Mouse (Mus musculus) embryonic fibroblast, embryonic 13.5 days (primary cell): ENCODE results near the gene Wdr95. TPM values are rescaled to one million over a fixed set of nuclear protein-coding genes. Genes with fewer than 3 reads are reported as not detected.

Experiments
- H3K27ac ChIP-seq: 2 replicates; pipeline ENCODE4 v1.5.1; 2012; ENCODE audit warnings: low read length, control low read depth, inconsistent platforms; ENCODE audit not compliant: insufficient read depth
- H3K4me1 ChIP-seq: 2 replicates; pipeline ENCODE4 v1.6.1; 2011; ENCODE audit warnings: low read length; ENCODE audit not compliant: control insufficient read depth, insufficient read depth
- H3K4me3 ChIP-seq: 2 replicates; pipeline ENCODE4 v1.5.1; 2011; ENCODE audit warnings: mild to moderate bottlenecking, control low read depth, low read length; ENCODE audit not compliant: insufficient read depth
- CTCF ChIP-seq: IDR thresholded peaks from 2 replicates; pipeline ENCODE4 v1.5.1; 2011; ENCODE audit warnings: mild to moderate bottlenecking, control low read depth, low read length, moderate library complexity, borderline replicate concordance; ENCODE audit not compliant: insufficient read depth
- POLR2A ChIP-seq: IDR thresholded peaks from 2 replicates; pipeline ENCODE4 v1.6.1; 2011; ENCODE audit warnings: low read depth, mild to moderate bottlenecking, control low read depth, low read length, moderate library complexity
- polyA plus RNA-seq: library from polyadenylated mRNA; stranded (reverse); fragments of >200 nt; gene quantifications from 2 replicates; pipeline ENCODE4 v1.2.4, GENCODE M21; 2011; ENCODE audit warnings: low read depth; ENCODE audit not compliant: missing spikeins, insufficient read length

The Wdr95 gene
- polyA plus RNA-seq, 1 experiment = not detected

GRCm38 (mm10) chr5:149496401-149497066 is 31.9 kb upstream of the Wdr95 start:
- H3K27ac ChIP-seq = no peak overlapping the region
- TF ChIP-seq CTCF (no peak), POLR2A (no peak)
- H3K4me1 ChIP-seq = no peaks in the 10 kb centered on the region
- H3K4me3 ChIP-seq = no peak overlapping the region

- Histone ChIP-seq H3K27ac (no peak overlapping the region), H3K4me1 (no peaks in the 10 kb centered on the region), H3K4me3 (no peak overlapping the region)
- no peak for TF ChIP-seq POLR2A
- no peak for TF ChIP-seq CTCF
Measured at GRCm38 (mm10) chr5:149499936-149500335, 28.5 kb upstream of the Wdr95 start.

- no peak for TF ChIP-seq POLR2A
- TF ChIP-seq CTCF = no peak
- Histone ChIP-seq H3K4me1 (peaks cover 3% of the 10 kb centered on the region; the same call in 1 of the 2 replicates), H3K27ac (no peak overlapping the region), H3K4me3 (no peak overlapping the region)
Measured at GRCm38 (mm10) chr5:149503423-149504175, 24.9 kb upstream of the Wdr95 start.

- H3K4me1 ChIP-seq = peaks cover 3% of the 10 kb centered on the region; the same call in 1 of the 2 replicates
- no peak for TF ChIP-seq CTCF
- TF ChIP-seq POLR2A = no peak
- H3K4me3 ChIP-seq = no peak overlapping the region
- no peak overlapping the region for H3K27ac ChIP-seq
Measured at GRCm38 (mm10) chr5:149504985-149505384, 23.5 kb upstream of the Wdr95 start.

- H3K27ac ChIP-seq = no peak overlapping the region
- no peak overlapping the region for H3K4me3 ChIP-seq
- TF ChIP-seq POLR2A (no peak), CTCF (no peak)
- peaks cover 3% of the 10 kb centered on the region; the same call in 1 of the 2 replicates for H3K4me1 ChIP-seq
Measured at GRCm38 (mm10) chr5:149506033-149506432, 22.4 kb upstream of the Wdr95 start.

- Histone ChIP-seq H3K4me3 (no peak overlapping the region), H3K27ac (no peak overlapping the region; the same call in 1 of the 2 replicates), H3K4me1 (peaks cover 5% of the 10 kb centered on the region; the same call in 1 of the 2 replicates)
- TF ChIP-seq CTCF = no peak
- no peak for TF ChIP-seq POLR2A
Measured at GRCm38 (mm10) chr5:149508094-149509029, 20.1 kb upstream of the Wdr95 start.

- H3K4me1 ChIP-seq = peaks cover 10% of the 10 kb centered on the region; the same call in 1 of the 2 replicates
- no peak overlapping the region for H3K4me3 ChIP-seq
- TF ChIP-seq CTCF = no peak
- TF ChIP-seq POLR2A = no peak
- no peak overlapping the region for H3K27ac ChIP-seq
Measured at GRCm38 (mm10) chr5:149510323-149510722, 18.2 kb upstream of the Wdr95 start.

GRCm38 (mm10) chr5:149512695-149513094 is 15.8 kb upstream of the Wdr95 start:
- Histone ChIP-seq H3K27ac (no peak overlapping the region), H3K4me3 (no peak overlapping the region), H3K4me1 (peaks cover 10% of the 10 kb centered on the region; the same call in 1 of the 2 replicates)
- TF ChIP-seq POLR2A (no peak), CTCF (no peak)

GRCm38 (mm10) chr5:149513438-149514086 is 14.9 kb upstream of the Wdr95 start:
- Histone ChIP-seq H3K4me3 (no peak overlapping the region), H3K4me1 (peaks cover 7% of the 10 kb centered on the region; the same call in 1 of the 2 replicates), H3K27ac (peak overlapping the region; percentile 47)
- TF ChIP-seq POLR2A = no peak
- no peak for TF ChIP-seq CTCF
